Mouse (Mus musculus): ENCODE measurements around the gene Ube2ql1.

- no peak for TF ChIP-seq POLR2A (IDR thresholded peaks at IDR 0.05; ENCODE audit: extremely low read depth, insufficient read depth, low read length)
- no peak for TF ChIP-seq CTCF (IDR thresholded peaks at IDR 0.05; ENCODE audit: extremely low read depth, insufficient read depth, low read length)
Observed at GRCm38 (mm10) chr13:69748756-69749155, 9.1 kb upstream of the Ube2ql1 start.
